Mouse (Mus musculus): Measurements from ENCODE around the gene Catsperg2. TPM values are rescaled to one million over a fixed set of nuclear protein-coding genes. Genes with fewer than 3 reads are reported as not detected.
A peak's percentile ranks its signal among the peaks of the same experiment; 100 is the strongest.
"Not testable (repeated sequence)": the region's sequence is repeated elsewhere in the genome, so short reads cannot be mapped to it uniquely, and the experiment has no call there.

The Catsperg2 gene
- polyA plus RNA-seq, 1 experiment from 2014 or later: not detected

- not testable (repeated sequence) for H3K9ac ChIP-seq; H3K9me3 ChIP-seq; H3K36me3 ChIP-seq; H3K27me3 ChIP-seq (replicated peaks); ATAC-seq (ENCODE audit: extremely low read depth, insufficient number of reproducible peaks, low FRiP score, low TSS enrichment); H3K27ac ChIP-seq (replicated peaks); H3K4me1 ChIP-seq
- 18% methylated on average over 17 of the region's 17 CpGs for WGBS
- H3K4me3 ChIP-seq: peak overlapping the region; percentile 8; the same call in 1 of the 2 replicates
- H3K4me2 ChIP-seq: peak overlapping the region; percentile 16; the same call in 1 of the 2 replicates
These were observed 1.2 kb downstream of the Catsperg2 start for GRCm38 (mm10) chr7:29725461-29726142.

- H3K4me2 ChIP-seq; H3K4me3 ChIP-seq; H3K4me1 ChIP-seq; ATAC-seq (ENCODE audit: extremely low read depth, insufficient number of reproducible peaks, low FRiP score, low TSS enrichment); H3K9me3 ChIP-seq; H3K27ac ChIP-seq (replicated peaks); H3K36me3 ChIP-seq; H3K27me3 ChIP-seq (replicated peaks); H3K9ac ChIP-seq: not testable (repeated sequence)
- WGBS: 72% methylated on average over 2 of the region's 2 CpGs
These were observed 17.9 kb downstream of the Catsperg2 start for GRCm38 (mm10) chr7:29708891-29709290.

- not testable (repeated sequence) for H3K4me2 ChIP-seq; H3K27me3 ChIP-seq (replicated peaks); H3K27ac ChIP-seq (replicated peaks); ATAC-seq (ENCODE audit: extremely low read depth, insufficient number of reproducible peaks, low FRiP score, low TSS enrichment); H3K4me1 ChIP-seq; H3K9ac ChIP-seq; H3K9me3 ChIP-seq; H3K36me3 ChIP-seq; H3K4me3 ChIP-seq
- 75% methylated on average over 3 of the region's 3 CpGs for WGBS
These were observed 31.6 kb downstream of the Catsperg2 start for GRCm38 (mm10) chr7:29695231-29695630.

GRCm38 (mm10) chr7:29681868-29682267, 45.0 kb downstream of the Catsperg2 start:
- Histone ChIP-seq H3K27me3 (replicated peaks) (no peaks in the 10 kb centered on the region), H3K36me3 (no peaks in the 10 kb centered on the region), H3K4me2 (no peak overlapping the region), H3K4me3 (no peak overlapping the region), H3K9ac (no peak overlapping the region), H3K4me1 (no peaks in the 10 kb centered on the region), H3K9me3 (peaks cover 39% of the 10 kb centered on the region), H3K27ac (replicated peaks) (no peak overlapping the region)
- 57% methylated on average over 3 of the region's 3 CpGs for whole genome bisulfite sequencing
- ATAC-seq (ENCODE audit: extremely low read depth, insufficient number of reproducible peaks, low FRiP score, low TSS enrichment): no peak

MicroRNAs encoded within 50 kb of the gene (microRNA counts, 519-probe panel; counts per million panel counts)
- 209 counts per million, percentile 61 among the panel's probes with 10 or more counts for microRNA mmu-miR-1964

Small RNAs within 50 kb of the gene (microRNA-seq; reads per million reads assigned to microRNA genes)
- 3.5 reads per million, percentile 14 among the genes with 10 or more reads in this experiment for gene Mir1964

Other genes starting within 250 kb of the Catsperg2 start
- 3.9 and 4.1 TPM in 2 replicates for gene Sipa1l3, start 208.4 kb downstream of the Catsperg2 start, polyA plus RNA-seq (2015; fragmentation: Nextera tagmentation; extraction: Ambion mirVana)
- gene Zfp84, start 41.5 kb upstream of the Catsperg2 start, polyA plus RNA-seq (2015; fragmentation: Nextera tagmentation; extraction: Ambion mirVana): 7.2 and 7.3 TPM in 2 replicates
- gene Zfp30, start 57.0 kb upstream of the Catsperg2 start, polyA plus RNA-seq (2015; fragmentation: Nextera tagmentation; extraction: Ambion mirVana): 4.6 and 6.0 TPM in 2 replicates
- gene Zfp790, start 89.1 kb upstream of the Catsperg2 start, polyA plus RNA-seq (2015; fragmentation: Nextera tagmentation; extraction: Ambion mirVana): 9.1 and 9.3 TPM in 2 replicates
- gene Zfp940, start 126.6 kb upstream of the Catsperg2 start, polyA plus RNA-seq (2015; fragmentation: Nextera tagmentation; extraction: Ambion mirVana): 1.7 and 1.9 TPM in 2 replicates
- gene Zfp420, start 132.9 kb upstream of the Catsperg2 start, polyA plus RNA-seq (2015; fragmentation: Nextera tagmentation; extraction: Ambion mirVana): 3.0 and 3.2 TPM in 2 replicates
- gene Zfp27, start 179.5 kb upstream of the Catsperg2 start, polyA plus RNA-seq (2015; fragmentation: Nextera tagmentation; extraction: Ambion mirVana): 5.8 and 6.1 TPM in 2 replicates
- 3.2 and 3.3 TPM in 2 replicates for gene Zfp383, start 181.2 kb upstream of the Catsperg2 start, polyA plus RNA-seq (2015; fragmentation: Nextera tagmentation; extraction: Ambion mirVana)
- gene Zfp74, start 227.1 kb upstream of the Catsperg2 start, polyA plus RNA-seq (2015; fragmentation: Nextera tagmentation; extraction: Ambion mirVana): 7.2 TPM in 2 replicates